Comparison of ENCODE assay signal across 10 mouse cellular contexts in genomic region chr3:127633080-127634032, GRCm38 (mm10). TPM values are rescaled to one million over a fixed set of nuclear protein-coding genes. Genes with fewer than 3 reads are reported as not detected.
DNase-seq lines count a peak whose midpoint lies in the region; ATAC-seq and TF ChIP-seq lines count a peak whose summit lies in the region.
"Had no signal": no experiment of that assay in that cellular context is flagged by ENCODE, and none has a peak within 500 bp of the region (broad histone marks: within the 10 kb centered on the region; RNA-seq: fewer than 3 reads in every experiment).

Gene Neurog2, plus strand, starts transcription at chr3:127633135.

- H3K27me3 ChIP-seq in cerebellum, adult 2 months (ENCODE audit: control insufficient read depth, insufficient read depth, low read length): peaks cover 11% of the 10 kb centered on the region; the same call in 1 of the 2 replicates
- H3K27me3 ChIP-seq in testis, adult 2 months (ENCODE audit: control insufficient read depth, insufficient read depth, low read length): peaks cover 8% of the 10 kb centered on the region
- peaks cover 35% of the 10 kb centered on the region for H3K27me3 ChIP-seq in forebrain, postnatal 0 days (ENCODE audit: insufficient read depth, low read length)
- H3K27me3 ChIP-seq: CH12.LX had no signal

- peak within 1 kb of the TSS; percentile 46 for H3K4me3 ChIP-seq in cerebellum, adult 2 months (replicated peaks; ENCODE audit: insufficient read depth, low read depth, low read length)
- peak within 1 kb of the TSS; percentile 76 for H3K4me3 ChIP-seq in testis, adult 2 months (ENCODE audit: control insufficient read depth, low read depth, low read length)
- peak within 1 kb of the TSS; percentile 50 for H3K4me3 ChIP-seq in forebrain, postnatal 0 days (ENCODE audit: low read depth, low read length)

- no peak for TF ChIP-seq POLR2A in cerebellum, adult 2 months (IDR thresholded peaks at IDR 0.05; ENCODE audit: borderline replicate concordance, insufficient read depth, low read length)
- no peak for TF ChIP-seq POLR2A in testis, adult 2 months (IDR thresholded peaks at IDR 0.05; ENCODE audit: control insufficient read depth, low read depth, low read length)

- TF ChIP-seq CTCF in cerebellum, adult 2 months (IDR thresholded peaks at IDR 0.05; ENCODE audit: borderline replicate concordance, insufficient read depth, low read depth, low read length): no peak
- 0 out of 2 replicates have a peak, but pooled peaks have one; percentile 5 for TF ChIP-seq CTCF in testis, adult 2 months (IDR thresholded peaks at IDR 0.05; ENCODE audit: control insufficient read depth, insufficient read depth, insufficient replicate concordance, low read depth, low read length)
- TF ChIP-seq CTCF in forebrain, postnatal 0 days (IDR thresholded peaks at IDR 0.05; ENCODE audit: low read depth): no peak

- no peak within 1 kb of the TSS for H3K27ac ChIP-seq in cerebellum, adult 2 months (ENCODE audit: insufficient read depth, low read length)
- no peak within 1 kb of the TSS for H3K27ac ChIP-seq in testis, adult 2 months (ENCODE audit: control insufficient read depth, insufficient read depth, low read depth, low read length)
- peak within 1 kb of the TSS; percentile 51 for H3K27ac ChIP-seq in forebrain, postnatal 0 days (ENCODE audit: low read depth, low read length)

- WGBS in cerebellum, adult 2 months: under 1% methylated on average over 89 of the region's 92 CpGs
- under 1% methylated on average over 92 of the region's 92 CpGs for WGBS in forebrain, postnatal 0 days

- H3K9ac ChIP-seq in forebrain, postnatal 0 days: peak within 1 kb of the TSS; percentile 56

- ATAC-seq in forebrain, postnatal 0 days: peak; percentile 41

- peak within 1 kb of the TSS; percentile 86 for H3K4me2 ChIP-seq in forebrain, postnatal 0 days (ENCODE audit: low read depth)

- no peaks in the 10 kb centered on the region for H3K4me1 ChIP-seq in cerebellum, adult 2 months (ENCODE audit: control insufficient read depth, insufficient read depth, low read length)
- peaks cover 16% of the 10 kb centered on the region for H3K4me1 ChIP-seq in testis, adult 2 months (ENCODE audit: control insufficient read depth, insufficient read depth, low read length)
- H3K4me1 ChIP-seq in forebrain, postnatal 0 days (ENCODE audit: insufficient read depth): 0 out of 2 replicates have a peak, but pooled peaks cover 6% of the 10 kb centered on the region

- no peaks in the 10 kb centered on the region for H3K36me3 ChIP-seq in testis, adult 2 months (ENCODE audit: control insufficient read depth, insufficient read depth, low read length)
- no peaks in the 10 kb centered on the region for H3K36me3 ChIP-seq in forebrain, postnatal 0 days (ENCODE audit: insufficient read depth)

- peak; percentile 22 to 43 for DNase-seq in cerebellum, adult 2 months
- no peak for DNase-seq in cerebellum, adult 11 months
- no peak for DNase-seq in testis, postnatal 14 days (ENCODE audit: low spot score)
- no peak for DNase-seq in forebrain, postnatal 0 days
- peak; percentile 19 for DNase-seq in kidney, postnatal 14 days
- peak; percentile 75 for DNase-seq in neural tube, embryonic 10.5 days (ENCODE audit: extremely low spot score, low spot score)
- DNase-seq in MN1 (ENCODE audit: low spot score): no peak

- no peaks in the 10 kb centered on the region for H3K9me3 ChIP-seq in forebrain, postnatal 0 days (ENCODE audit: low read length)

RNA-seq across cellular contexts. Expression of gene Neurog2, which starts in this region (rescaled TPM):
- polyA plus RNA-seq in cerebellum, adult 2 months (2012; rRNA removed): 0.31 and 0.49 TPM in 2 replicates
- 0.12 TPM in 2 replicates for polyA plus RNA-seq in testis, adult 2 months (2012; rRNA removed)
- total RNA-seq in forebrain, postnatal 0 days (2014; rRNA removed): 5.0 and 9.4 TPM in 2 replicates
- 2.2 and 2.6 TPM in 2 replicates for polyA plus RNA-seq in forebrain, postnatal 0 days (2015; fragmentation: Nextera tagmentation; extraction: Ambion mirVana)
- total RNA-seq: CH12.LX; heart, postnatal 14 days had no signal

Comparison
In these comparisons a context has a peak if more than half of its experiments do, and no peak if none do; other contexts are left out.
1. Peak in DNase-seq and H3K4me3 ChIP-seq in cerebellum, adult 2 months; RNA of the gene not detected or under 1 TPM.
2. DNase-seq: peak in kidney, postnatal 14 days (single experiment) and neural tube, embryonic 10.5 days (single experiment); none in cerebellum, adult 11 months (single experiment), testis, postnatal 14 days (single experiment), forebrain, postnatal 0 days (single experiment) and MN1 (single experiment).
3. Peak in every context shown above with its lines, with median percentiles within 50 percentile points of each other: H3K4me3 ChIP-seq.